Mouse (Mus musculus) c-Kit-negative CD71-positive TER-119-positive erythroid progenitor cells, embryonic 14.5 days (primary cell): Measurements from ENCODE around the gene Zbtb39.
"Not testable (repeated sequence)": the region's sequence is repeated elsewhere in the genome, so short reads cannot be mapped to it uniquely, and the experiment has no call there.

Experiments
- DNase-seq: peaks from one replicate; pipeline ENCODE4 v3.0.0-alpha.2; 2013; ENCODE audit warnings: low read depth, low spot score

Zbtb39 gene

DNA sequence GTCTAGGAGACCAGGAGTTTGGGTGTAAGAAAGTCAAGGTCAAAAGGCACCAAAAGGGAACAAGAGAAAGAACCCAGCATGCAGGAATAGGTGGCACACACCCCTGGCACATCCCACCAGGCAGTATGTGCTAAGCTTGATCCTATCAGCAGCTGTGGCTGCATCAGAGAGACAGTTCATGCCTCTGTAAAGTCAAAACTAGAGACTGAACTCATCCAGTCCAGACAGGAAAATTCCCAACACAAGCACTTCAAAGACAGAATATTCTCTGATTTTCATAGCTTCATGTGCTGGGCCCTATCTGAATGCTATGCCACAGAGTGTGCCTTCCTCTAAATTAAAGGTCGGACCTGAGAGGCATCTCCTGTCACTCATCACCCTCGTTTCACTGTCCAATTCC lies 1.8 kb upstream of the Zbtb39 start:
- no peak for DNase-seq

DNA sequence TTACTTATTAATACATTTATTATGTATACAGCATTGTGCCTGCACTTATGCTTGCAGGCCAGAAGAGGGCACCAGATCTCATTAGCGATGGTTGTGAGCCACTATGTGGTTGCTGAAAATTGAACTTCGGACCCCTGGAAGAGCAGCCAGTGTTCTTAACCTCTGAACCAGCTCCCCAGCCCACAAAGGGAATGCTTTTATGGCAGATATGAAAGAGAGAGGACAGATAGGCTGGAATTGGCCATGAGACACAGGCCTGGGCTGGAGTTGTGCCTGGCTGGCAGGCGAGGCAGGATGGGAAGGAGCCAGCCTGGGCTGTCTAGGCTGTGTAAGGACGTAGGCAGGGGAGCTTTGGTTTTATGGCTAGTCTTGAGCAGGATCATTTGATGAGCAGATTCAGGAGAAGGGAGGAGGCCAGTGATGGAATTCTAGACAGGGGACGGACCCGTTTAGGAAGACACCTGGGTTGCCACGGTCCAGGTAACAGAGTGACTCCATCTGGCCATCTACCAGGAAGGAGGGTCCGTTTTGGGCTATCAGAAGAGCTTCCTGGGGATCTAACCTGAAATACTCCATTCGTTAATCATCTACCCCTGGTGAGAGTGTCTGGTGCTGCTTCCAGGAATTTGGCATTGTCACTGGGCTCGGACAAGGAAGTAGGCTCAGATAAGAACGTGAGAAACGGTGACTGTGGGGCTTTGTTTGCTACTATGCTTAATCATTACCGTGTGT lies 1.0 kb upstream of the Zbtb39 start:
- DNase-seq, result peak; percentile 51

DNA sequence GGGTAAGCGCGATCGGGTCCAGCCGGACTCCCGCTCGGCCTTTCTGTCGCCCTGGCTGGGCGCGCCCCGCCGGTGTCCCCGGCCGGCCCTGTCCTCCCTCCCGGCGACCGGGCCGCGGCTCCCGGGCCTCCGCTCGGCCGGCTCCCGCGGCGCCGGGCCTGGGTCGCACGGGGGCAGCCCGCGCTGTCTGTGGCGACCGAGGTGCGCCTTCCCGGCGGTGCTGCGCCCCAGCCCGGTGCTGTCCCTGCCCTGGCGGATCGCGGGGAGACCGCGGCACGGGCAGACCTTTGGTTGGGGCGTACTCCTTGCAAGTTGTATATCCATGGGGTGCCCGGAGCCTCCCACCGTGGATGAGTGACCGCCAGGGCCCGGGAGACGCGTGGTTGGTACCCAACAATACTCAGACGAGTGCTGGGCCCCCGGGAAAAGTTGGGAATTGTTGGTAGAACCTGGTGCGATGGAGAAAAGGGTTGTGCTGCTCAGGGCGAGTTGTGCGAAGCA lies 373 bp downstream of the Zbtb39 start:
- DNase-seq, result no peak

DNA sequence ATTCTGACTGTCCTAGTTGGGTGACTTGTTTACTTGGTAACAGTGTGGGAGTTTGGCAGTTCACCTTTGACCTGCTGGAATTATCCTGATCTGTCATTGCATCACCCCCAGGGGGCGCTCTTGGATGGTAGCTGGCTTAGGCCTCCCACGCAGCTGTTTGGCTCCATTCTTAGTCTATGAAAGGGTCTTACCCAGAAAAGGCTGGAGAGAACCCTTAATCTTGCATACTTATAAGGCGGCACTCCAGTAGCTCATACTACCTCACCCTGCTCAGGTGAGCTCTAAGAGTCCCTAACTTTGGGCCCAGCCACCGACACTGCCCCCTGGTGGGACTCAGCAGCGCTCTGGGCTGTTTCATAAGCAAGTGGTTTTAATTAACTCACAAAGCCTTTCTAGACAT lies 5.3 kb downstream of the Zbtb39 start:
- DNase-seq, result no peak

DNA sequence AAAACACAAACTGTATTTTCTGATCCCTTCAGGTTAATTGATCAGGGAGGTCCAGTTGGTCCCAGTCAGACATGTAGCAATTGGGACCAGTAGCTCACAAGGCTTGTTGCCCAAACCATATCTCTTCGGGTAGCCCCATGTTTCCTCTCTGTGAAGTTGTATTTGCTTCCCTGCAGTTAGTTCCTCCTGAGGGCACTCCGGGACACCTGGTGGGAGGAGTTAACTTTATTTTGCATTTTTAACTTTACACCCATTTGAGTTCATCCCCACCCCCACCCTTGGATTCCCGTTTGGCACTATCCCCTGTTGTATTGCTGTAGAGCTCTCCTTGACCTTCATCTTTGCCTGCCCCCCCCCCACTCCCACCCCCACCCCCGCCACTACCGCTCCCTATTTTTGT lies 6.5 kb downstream of the Zbtb39 start:
- no peak for DNase-seq

DNA sequence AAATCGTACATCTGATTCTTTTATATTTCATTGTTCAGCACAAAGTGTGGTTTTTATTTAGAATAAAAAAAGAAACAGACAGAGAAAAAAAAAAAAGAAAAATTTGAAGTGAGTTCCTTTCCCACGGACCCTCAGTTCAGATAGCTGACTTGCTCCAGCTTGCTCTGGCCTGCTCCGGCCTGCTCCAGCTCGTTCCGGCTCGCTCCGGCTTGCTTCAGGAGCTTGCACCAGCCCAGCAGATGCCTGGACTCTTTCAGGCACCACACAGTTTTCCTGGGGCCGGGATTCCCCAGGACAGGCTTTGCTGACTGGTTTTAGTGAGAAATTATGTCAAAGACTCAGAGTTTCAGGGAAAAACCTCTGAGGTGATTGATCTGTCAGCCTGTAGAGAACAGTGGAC lies 7.9 kb downstream of the Zbtb39 start:
- DNase-seq, result no peak

DNA sequence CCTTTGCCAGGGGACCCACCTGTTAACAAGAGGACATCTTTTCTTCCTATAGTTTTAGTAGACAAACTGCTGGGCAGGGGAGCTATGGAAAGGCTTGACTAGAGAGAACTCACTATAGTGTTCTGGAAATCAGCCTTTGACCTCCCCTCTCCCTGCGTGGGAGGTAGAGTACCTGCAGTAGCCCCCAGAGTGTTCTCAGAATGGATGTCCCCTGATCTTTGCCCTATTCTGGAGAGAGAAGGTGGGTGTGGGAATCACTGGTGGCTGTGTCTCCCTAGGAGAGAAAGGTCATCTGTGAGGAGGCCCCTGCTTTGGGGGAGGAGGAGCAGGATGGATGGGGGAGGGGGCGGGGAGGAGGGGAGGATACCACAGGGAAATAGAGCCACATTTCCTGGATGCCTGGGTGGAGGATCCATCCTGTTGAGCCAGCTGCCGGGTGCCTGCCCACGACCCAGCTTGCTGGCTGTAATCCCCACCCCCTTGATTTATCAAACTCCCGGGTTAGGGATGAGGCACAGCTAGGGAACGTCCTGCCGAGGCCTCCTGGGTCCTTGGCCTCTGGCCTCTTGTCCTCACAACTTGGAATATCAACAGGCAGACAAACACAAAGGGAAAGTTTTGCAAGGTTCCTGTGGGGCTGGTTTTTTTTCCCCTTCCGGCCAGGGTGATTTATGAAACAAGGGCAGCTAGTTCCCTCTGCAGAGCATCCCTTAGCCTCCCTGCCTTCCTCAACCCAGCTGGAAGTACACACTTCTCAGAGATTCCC lies 9.7 kb downstream of the Zbtb39 start:
- no peak for DNase-seq

DNA sequence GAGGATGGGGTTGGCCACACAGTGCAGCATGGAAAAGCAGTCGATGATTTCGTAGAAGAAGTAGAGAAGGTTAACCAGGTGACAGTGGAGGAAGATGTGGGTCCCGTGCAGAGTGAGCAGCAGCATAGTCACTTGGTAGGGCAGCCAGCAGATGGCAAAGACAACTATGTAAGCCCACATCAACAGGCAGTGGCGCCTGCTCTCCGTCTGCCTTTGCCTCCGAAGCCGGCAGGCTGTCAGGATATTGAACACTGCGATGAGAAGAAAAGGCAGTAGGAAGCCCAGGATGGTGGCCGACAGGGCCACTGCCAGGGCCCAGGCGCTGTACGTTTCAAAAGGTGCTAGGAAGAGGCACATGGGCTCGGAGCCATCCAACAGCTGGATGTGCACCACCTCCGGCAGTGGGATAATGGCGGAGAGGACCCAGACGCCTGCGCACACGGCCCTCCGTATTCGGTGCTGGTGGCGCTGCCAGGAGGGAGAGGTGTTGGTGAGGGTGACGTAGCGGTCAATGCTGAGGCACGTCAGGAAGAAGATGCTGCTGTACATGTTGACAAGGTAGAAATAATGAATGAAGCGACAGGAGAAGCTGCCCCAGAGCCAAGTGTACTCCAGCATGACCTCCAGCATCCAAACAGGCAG lies 10.9 kb downstream of the Zbtb39 start:
- no peak for DNase-seq

DNA sequence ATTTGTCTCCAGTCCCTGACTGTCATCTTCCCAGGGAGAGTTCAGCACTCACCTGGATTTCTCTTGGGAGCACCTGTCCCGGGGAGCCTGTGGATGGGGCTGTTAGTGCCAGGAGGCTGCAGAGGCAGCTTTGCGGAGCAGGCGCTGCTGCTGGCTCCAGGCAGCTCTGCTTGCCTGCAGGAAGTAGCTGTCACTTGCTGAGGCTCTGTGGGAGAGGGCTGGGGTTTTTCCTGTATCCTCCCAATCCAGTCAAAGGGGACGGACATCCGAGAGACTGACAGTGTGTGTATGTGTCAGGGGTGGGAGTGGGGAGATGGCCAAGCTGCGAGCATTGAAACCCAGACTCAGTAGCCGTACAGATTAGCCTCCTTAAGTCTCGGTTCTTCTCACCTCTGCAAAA lies 12.2 kb downstream of the Zbtb39 start, which contains the start of gene Gpr182:
Gene Gpr182 (minus strand): TSS at position 185 of the 400 bp plus-strand sequence.
- DNase-seq, result no peak

DNA sequence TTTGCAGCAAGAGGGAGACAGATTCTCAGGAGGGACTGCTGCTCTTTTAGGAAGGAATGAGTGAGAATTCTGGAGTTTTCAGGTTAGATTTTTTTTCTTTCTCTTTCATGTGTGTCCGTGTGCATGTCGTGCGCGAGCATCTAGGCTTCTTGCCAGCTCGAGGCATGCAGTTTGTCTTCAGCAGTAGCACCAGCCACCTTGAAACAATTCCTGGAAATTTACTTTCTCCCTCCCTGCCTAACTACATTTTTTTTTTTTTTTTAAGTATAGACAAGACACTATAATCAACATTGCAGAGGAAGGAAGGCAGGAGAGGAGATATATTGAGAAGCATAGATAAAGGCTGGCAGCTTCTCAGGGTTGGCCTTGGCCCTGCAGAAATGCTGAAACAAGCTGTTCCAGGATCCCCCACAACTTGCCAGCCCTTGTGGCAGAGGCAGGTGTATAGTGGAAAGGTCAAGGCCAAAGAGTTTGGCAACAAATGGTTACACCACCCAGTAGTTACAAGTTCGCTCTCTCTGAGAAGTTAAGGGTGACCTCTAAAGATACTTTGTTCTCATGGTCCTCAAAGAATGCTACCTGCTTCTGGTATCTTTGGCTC lies 15.3 kb downstream of the Zbtb39 start:
- DNase-seq, result no peak

DNA sequence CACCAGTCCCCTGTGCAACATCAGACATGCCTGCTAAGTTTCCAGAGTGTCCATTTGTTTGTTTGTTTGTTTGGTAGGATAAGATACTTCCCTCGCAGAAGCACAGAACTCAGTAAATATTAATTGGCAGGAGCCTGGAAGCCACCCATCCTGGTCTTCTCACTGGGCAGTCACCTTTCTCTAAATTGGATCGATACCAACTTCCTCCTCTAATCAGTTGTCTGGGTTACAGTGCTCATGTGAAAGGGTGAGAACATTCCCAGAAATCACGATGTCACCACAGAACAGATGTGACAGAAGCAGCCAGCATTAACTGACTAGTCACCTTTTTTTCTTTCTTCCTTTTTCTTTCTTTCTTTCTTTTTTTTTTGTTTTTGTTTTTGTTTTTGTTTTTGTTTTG lies 15.9 kb downstream of the Zbtb39 start:
- no peak for DNase-seq

DNA sequence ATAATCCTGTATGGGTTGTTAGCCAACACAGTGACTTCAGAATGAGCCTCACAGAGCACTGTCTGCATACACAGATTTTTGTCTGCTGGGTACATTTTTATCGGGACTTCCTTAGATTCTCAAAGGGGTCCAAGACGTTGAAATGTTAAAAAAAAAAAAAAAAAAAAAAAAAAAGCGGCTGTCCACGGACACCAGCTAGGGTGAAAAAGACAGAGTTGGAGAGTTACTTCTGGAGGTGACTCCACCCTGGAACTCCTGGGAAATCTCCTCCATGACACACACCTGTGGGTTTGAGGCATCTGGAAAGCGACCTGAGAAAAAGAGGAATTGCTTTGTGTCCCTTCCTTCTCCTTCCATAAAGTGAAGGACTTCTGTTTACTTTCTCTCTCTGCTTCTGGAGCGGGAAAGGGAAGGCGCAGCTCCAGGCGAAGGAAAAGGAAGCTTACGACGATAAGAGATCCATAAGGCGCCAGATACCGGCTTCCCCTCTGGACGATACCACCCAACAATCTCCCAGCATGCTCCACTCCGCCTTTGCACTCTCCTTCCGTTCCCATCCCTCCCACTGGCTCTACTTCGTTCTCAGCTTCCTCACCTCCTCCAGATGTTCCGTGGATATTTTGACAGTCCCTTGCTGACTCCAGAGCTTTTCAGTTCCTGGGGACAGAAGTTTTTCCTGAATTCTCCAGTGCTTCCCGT lies 16.6 kb downstream of the Zbtb39 start:
- DNase-seq, result no peak

DNA sequence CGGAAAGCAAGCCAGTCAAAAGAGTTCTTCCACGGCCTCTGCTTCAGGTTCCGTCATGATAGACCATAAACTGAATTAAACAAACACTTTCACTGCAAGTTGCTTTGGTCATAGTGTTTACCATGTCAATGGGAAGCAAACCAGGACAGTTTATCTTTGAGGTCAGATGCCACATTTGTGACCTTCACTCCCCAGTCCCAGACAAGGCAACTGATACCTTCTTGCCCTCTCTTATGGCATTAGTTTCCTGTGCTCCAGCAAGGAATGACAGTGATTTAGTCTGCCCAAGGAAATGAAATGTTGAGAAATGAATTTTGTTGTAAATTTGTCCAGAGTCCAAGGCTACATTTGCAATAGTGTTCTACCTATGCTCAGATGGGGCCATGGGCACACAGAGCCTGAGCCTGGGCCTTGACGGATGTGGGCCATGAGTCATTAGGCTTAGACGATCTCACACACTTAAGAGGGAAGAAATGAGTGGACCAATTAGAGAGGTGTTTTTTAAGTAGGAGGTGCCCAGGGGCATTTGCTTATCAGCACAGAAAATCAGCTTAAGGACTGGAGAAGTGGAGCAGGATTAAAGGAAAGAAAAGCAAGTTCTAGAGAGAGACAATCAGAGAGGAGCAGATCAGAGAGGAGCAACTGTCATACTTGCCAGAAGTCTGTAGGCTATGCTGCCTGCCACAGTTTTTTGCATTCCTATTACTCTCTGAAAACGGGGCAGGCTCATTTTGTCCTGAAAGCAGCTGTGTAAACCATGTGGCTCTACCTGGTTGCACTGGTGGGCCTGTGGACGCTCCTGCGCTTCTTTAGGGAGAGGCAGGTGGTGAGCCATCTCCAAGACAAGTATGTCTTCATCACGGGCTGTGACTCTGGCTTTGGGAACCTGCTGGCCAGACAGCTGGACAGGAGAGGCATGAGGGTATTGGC lies 20.1 kb downstream of the Zbtb39 start, which contains the start of the genes Rdh1 and Rdh16f1:
Gene Rdh1 (plus strand): TSS at position 541 of the 930 bp plus-strand sequence.
Gene Rdh16f1 (plus strand): TSS at position 607 of the 930 bp plus-strand sequence.
- no peak for DNase-seq

DNA sequence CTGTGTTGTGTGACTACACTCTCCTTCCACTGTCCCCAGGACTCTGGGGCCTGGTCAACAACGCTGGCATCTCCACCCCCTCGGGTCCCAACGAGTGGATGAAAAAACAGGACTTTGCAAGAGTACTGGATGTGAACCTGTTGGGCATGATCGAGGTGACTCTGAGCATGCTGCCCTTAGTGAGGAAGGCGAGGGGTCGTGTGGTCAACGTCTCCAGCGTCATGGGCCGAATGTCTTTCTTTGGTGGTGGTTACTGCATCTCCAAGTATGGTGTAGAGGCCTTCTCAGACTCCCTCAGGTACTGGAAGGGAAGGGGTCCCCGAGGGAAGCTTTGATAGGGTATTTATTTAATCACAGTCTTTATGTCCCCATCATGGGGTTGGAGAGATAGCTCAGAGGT lies 23.6 kb downstream of the Zbtb39 start:
- DNase-seq, result not testable (repeated sequence)

DNA sequence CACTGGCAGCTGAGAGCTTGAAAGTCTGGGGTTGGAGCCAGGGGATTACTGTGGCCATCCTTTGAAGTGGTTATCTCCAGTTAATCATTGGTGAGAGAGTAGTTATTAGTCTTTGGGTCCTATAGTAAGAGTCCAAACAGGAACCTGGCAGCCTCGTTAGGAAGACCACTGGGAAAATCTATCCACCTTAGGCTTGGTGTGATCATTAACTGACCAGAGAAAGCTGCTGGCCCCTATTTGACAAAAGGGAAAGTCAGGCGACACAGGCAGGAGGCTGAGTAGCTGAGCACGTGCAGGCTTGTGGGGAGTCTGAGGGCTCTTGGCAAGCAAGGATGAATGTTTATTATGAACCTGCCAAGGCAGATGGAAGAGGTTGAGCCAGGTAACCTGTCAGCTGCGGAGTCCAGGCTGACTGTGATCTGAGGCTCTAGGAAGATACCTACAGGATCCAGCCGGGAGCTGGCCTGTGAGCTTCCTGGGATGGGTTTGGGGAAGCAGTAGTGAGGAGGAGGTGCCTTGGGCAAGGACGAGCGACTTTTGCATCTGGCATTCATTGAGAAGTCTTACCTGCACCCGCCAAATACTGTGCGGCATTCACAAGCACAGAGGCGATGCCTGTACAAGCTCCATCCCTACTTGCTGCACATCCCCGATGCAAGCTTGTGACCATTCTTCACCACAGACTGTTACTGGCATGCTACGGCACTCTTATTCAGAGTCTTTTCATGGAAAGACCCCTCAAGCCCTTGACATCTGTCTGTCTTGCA lies 24.8 kb downstream of the Zbtb39 start:
- no peak for DNase-seq

DNA sequence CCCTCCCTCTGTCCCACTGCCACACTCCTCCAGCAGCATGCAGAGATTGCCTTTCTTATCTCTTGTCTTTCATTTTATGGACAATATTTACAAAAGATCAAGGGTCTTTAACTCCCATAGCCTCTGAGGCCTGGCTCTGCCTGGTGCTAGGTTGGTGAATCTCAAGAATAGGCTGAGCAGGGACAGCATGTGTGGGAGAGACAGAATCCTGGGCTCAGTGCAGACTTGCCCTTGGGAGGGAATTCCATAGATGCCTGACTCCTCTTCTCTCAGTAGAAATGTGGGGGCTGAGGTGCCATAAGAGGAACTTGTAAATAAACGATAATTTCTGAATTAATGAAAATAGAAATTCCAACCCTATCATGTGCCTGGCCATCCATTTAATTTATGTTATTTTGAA lies 27.2 kb downstream of the Zbtb39 start:
- DNase-seq, result no peak

DNA sequence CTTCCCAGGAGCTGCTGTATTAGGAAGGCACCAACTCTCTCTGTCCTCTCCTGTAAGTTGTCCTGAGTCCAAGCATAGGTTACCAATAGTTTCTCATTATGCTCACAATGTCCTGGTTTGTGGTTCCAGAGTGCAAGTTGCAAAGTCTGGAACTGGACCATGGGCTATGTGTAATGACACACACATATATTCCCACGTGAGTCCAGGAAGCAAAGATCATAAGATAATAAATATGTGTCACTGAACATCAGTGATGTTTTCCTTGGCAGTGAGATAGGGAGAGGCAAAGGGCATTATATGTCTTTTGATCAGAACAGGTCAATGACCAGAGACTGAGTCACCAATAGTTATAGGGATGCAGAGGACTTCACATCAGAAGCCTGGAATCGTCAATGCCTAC lies 36.7 kb downstream of the Zbtb39 start, which contains the start of gene Rdh9:
Gene Rdh9 (plus strand): TSS at position 376 of the 400 bp plus-strand sequence.
- DNase-seq, result no peak

DNA sequence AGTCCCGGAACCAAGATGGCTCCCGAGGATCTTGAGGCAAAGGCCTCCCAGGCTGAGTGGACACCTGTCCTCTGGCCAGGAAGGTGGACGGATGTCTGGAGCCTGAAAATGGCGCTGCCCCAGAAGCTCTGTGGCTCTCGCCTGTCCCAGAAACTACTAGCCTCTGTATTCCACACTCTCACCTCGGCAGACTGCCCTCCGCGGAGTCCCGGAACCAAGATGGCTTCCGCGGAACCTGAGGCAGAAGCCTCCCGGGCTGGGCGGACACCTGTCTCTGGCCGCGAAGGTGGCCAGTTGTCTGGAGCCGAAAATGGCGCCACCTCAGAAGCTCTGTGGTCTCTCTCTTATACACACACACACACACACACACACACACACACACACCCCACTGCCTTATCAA lies 43.0 kb downstream of the Zbtb39 start:
- not testable (repeated sequence) for DNase-seq

DNA sequence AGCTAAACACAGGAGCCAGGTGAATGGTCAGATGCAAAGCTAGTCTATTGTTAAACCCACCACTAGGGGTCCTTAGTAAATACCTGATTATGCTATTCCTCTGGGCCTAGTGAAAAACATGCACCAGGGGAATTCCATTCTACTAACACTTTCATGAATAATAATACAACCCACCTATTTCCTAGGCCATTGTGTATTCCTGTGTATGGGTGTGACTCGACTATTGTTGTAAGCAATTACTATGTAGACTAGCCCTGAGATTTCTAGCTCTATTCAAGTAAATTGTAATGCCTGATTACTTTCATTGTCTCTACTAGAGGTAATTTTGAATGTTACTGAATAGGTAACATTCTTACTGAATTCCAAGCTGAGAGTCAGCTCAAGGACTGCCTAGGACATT lies 46.1 kb downstream of the Zbtb39 start:
- DNase-seq, result not testable (repeated sequence)
